Mouse (Mus musculus) testis, adult 2 months (tissue): ENCODE data around the gene Gm49333.

Experiments
- CTCF ChIP-seq: fragments of 200-500 bp; IDR thresholded peaks from 2 replicates; pipeline ENCODE4 v1.5.1; 2012; ENCODE audit warnings: low read depth, mild to moderate bottlenecking, inconsistent platforms, low read length, moderate library complexity; ENCODE audit not compliant: control insufficient read depth, insufficient read depth, insufficient replicate concordance
- POLR2A ChIP-seq: fragments of 200-500 bp; IDR thresholded peaks from 2 replicates; pipeline ENCODE4 v1.6.1; 2012; ENCODE audit warnings: low read depth, mild to moderate bottlenecking, inconsistent platforms, low read length, moderate library complexity; ENCODE audit not compliant: control insufficient read depth

- TF ChIP-seq CTCF, result no peak
- TF ChIP-seq POLR2A, result no peak
These were observed 22.0 kb upstream of the Gm49333 start, which contains the start of gene Vwa5b2 for GRCm38 (mm10) chr16:20589366-20589938.
